Mouse (Mus musculus): ENCODE measurements around the gene Fam57b.

DNA sequence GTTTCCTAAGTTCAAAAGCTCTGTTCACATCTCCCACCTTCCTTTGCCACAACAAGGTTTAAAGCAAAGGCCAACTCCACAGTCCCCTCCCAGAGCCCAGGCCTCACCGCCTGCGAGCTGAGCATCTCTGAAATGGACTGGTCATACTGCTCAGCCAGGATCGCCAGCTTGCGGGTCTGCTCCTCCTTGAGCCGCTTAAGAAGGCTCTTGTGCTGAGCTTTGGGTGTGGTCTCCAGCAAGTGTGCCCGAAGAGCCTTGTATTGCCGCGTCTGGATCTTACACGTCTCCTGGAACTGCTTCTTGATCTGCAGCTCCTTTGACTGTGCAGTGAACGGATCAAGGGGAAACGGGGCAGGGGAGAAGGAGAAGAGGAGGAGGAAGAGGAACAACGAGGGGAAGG lies 70.5 kb downstream of the Fam57b start:
- no peak for TF ChIP-seq POLR2A (IDR thresholded peaks at IDR 0.05; ENCODE audit: insufficient read length, low read depth)
- no peak for TF ChIP-seq REST (IDR thresholded peaks at IDR 0.05; ENCODE audit: insufficient read depth, insufficient read length)

All from myocyte (in vitro differentiated cells).